Comparison of ENCODE assay signal across 12 mouse cellular contexts in the genomic region with DNA sequence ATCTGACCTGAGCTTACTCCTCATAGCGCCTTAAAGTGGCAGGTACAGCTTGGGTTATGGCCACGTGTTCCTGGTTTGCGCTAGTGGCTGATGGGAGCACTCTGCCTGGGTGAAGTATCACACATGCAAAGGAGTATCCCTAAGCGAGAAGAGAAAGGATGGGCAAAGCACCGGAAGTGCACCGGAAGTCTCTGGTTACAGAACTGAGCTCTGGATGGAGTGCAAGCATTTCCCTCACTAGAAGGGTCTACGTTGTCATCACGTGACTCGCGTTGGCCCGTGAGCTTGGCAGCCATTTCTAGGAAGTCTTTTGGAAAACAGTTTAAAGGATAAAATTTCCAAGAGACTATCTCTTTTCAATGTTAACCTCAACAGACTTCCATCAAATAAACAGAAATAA.
"Had no signal": no experiment of that assay in that cellular context is flagged by ENCODE, and none has a peak within 500 bp of the region (broad histone marks: within the 10 kb centered on the region; RNA-seq: fewer than 3 reads in every experiment).

No protein-coding gene starts in this region.

- DNase-seq: lung, adult 18-20 months; lung, embryonic 14.5 days; lung, postnatal 10 days; lung, postnatal 4 days; midbrain, embryonic 14.5 days; retina, postnatal 1 day; right cerebral cortex, adult 18-20 months; right cerebral cortex, postnatal 4 days; spleen, adult 18-20 months; thymus, adult 2 months; thymus, postnatal 25 days; thymus, postnatal 4 days had no signal
